Comparison of ENCODE assay signal across 10 mouse cellular contexts in the genomic region with DNA sequence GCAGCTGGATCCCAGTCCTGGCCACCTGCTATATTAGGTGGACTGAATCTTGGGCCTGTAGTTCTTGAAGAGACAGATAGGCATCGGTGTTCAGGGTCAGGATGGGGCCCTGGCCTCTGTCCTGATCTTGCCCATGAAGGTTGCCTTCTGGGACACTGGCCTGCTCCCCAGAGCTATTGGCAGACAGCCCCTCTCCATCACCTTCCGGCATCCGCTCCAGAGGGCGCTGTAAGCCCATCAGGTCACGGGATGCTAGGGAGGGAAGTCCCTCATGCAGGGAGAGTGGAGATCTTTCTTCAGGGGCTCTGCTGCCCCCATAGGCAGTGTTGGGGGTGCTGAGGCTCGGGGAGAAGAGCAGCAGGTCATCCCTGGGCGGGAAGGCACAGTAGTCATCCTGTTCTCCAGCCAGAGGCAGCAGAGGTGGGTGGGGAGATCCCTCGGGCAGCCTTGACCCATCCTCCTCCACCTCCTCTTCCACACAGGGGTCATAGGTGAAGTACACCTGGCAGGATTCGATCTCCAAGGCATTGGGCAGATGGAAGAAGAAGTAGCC. TPM values are rescaled to one million over a fixed set of nuclear protein-coding genes. Genes with fewer than 3 reads are reported as not detected.
A peak's percentile ranks its signal among the peaks of the same experiment; 100 is the strongest.
DNase-seq lines count a peak whose midpoint lies in the region.
"Had no signal": no experiment of that assay in that cellular context is flagged by ENCODE, and none has a peak within 500 bp of the region (broad histone marks: within the 10 kb centered on the region; RNA-seq: fewer than 3 reads in every experiment).

No protein-coding gene starts in this region.

- peak; percentile 13 for DNase-seq in embryo, embryonic 10 days (ENCODE audit: low spot score)
- DNase-seq in embryo, embryonic 9.5 days (ENCODE audit: extremely low spot score): no peak
- peak; percentile 18 to 19 for DNase-seq in kidney, postnatal 4 days
- no peak for DNase-seq in kidney, adult 9 months
- DNase-seq in CD4-positive helper T cell, adult 2 months (ENCODE audit: low read depth, low spot score): peak; percentile 22
- DNase-seq in cerebellum, postnatal 36 days: peak; percentile 40 to 51
- DNase-seq in adrenal gland, postnatal 36 days: no peak
- no peak for DNase-seq in urinary bladder, postnatal 10 days (ENCODE audit: low spot score)
- DNase-seq: layer of hippocampus, adult 9-11 months; right cerebral cortex, adult 18-20 months had no signal

RNA-seq across cellular contexts. Expression of a gene that starts 13.1 kb away (rescaled TPM):
- total RNA-seq in adrenal gland, postnatal 36 days (2021): 1 to 10 TPM; 1.2 to 2.3 TPM

RNA-seq across cellular contexts. Expression of a gene that starts 13.5 kb away (rescaled TPM):
- 1 to 10 TPM in 1 of 2 experiments, under 1 TPM in 1; 0.76 to 1.4 TPM for total RNA-seq in adrenal gland, postnatal 36 days (2021)

RNA-seq across cellular contexts. Expression of a gene that starts 49.7 kb away (rescaled TPM):
- total RNA-seq in adrenal gland, postnatal 36 days (2021): 10 to 100 TPM; 38.1 to 40.7 TPM

RNA-seq across cellular contexts. Expression of a gene that starts 53.2 kb away (rescaled TPM):
- 10 to 100 TPM; 78.2 to 96.3 TPM for total RNA-seq in adrenal gland, postnatal 36 days (2021)

Comparison
In these comparisons a context has a peak if more than half of its experiments do, and no peak if none do; other contexts are left out.
1. DNase-seq: peak in embryo, embryonic 10 days (single experiment), kidney, postnatal 4 days (2 of 2), CD4-positive helper T cell, adult 2 months (single experiment) and cerebellum, postnatal 36 days (2 of 2); none in embryo, embryonic 9.5 days (single experiment), kidney, adult 9 months (single experiment), adrenal gland, postnatal 36 days (0 of 2) and urinary bladder, postnatal 10 days (single experiment).